Mouse (Mus musculus) MEL (cell line): ENCODE measurements around the gene Card14. TPM values are rescaled to one million over a fixed set of nuclear protein-coding genes. Genes with fewer than 3 reads are reported as not detected.

ENCODE experiments used
- DNase-seq: peaks from one replicate; pipeline ENCODE4 v3.0.0; 2011; ENCODE audit warnings: low read depth, low spot score
- H3K27ac ChIP-seq: 2 replicates; pipeline ENCODE4 v1.5.1; 2012; ENCODE audit warnings: low read depth, mild to moderate bottlenecking, control low read depth, low read length, moderate library complexity; ENCODE audit not compliant: control insufficient read depth
- H3K27me3 ChIP-seq, 2 experiments: fragments of 150-350 bp in 1 of 2; sonication (generic) in 1 of 2; 2 replicates each; pipeline ENCODE4 v1.6.1; 2012; ENCODE audit warnings: low read length in 2 of 2, mild to moderate bottlenecking in 2 of 2, improper control_type of control experiment in 1 of 2, moderate library complexity in 1 of 2; ENCODE audit not compliant: insufficient read depth in 2 of 2, control insufficient read depth in 1 of 2
- H3K36me3 ChIP-seq, 2 experiments: 2 replicates each; pipeline ENCODE4 v1.6.1; 2012 to 2014; ENCODE audit warnings: low read length in 2 of 2, improper control_type of control experiment in 1 of 2, inconsistent platforms in 1 of 2, mild to moderate bottlenecking in 1 of 2; ENCODE audit not compliant: insufficient read depth in 2 of 2, control insufficient read depth in 1 of 2
- H3K4me1 ChIP-seq, 2 experiments: fragments of 150-350 bp in 1 of 2; sonication (generic) in 1 of 2; 2 replicates each; pipeline ENCODE4 v1.6.1; 2012; ENCODE audit warnings: low read length in 2 of 2, improper control_type of control experiment in 1 of 2, mild to moderate bottlenecking in 1 of 2; ENCODE audit not compliant: insufficient read depth in 2 of 2, control insufficient read depth in 1 of 2
- H3K4me3 ChIP-seq, 2 experiments: fragments of 150-350 bp in 1 of 2; sonication (generic) in 1 of 2; 2 replicates each; pipeline ENCODE4 v1.5.1; 2012; ENCODE audit warnings: low read depth in 2 of 2, low read length in 2 of 2, mild to moderate bottlenecking in 2 of 2, moderate library complexity in 2 of 2, control low read depth in 1 of 2, improper control_type of control experiment in 1 of 2; ENCODE audit not compliant: control insufficient read depth in 1 of 2, insufficient read depth in 1 of 2
- H3K79me2 ChIP-seq: 2 replicates; pipeline ENCODE4 v1.6.1; 2012; ENCODE audit warnings: mild to moderate bottlenecking, low read length, moderate library complexity; ENCODE audit not compliant: control insufficient read depth, poor library complexity, insufficient read depth
- H3K9ac ChIP-seq: 2 replicates; pipeline ENCODE4 v1.6.1; 2012; ENCODE audit warnings: low read depth, mild to moderate bottlenecking, control low read depth, low read length, moderate library complexity; ENCODE audit not compliant: control insufficient read depth, poor library complexity, severe bottlenecking
- H3K9me3 ChIP-seq: fragments of 150-350 bp; sonication (generic); replicated peaks from 2 replicates; pipeline ENCODE4 v1.6.1; 2012; ENCODE audit warnings: mild to moderate bottlenecking, low read length, improper control_type of control experiment, moderate library complexity; ENCODE audit not compliant: insufficient read depth
- CTCF ChIP-seq, 3 experiments: IDR thresholded peaks in 2 of 3; conservative IDR thresholded peaks in 1 of 3; 2 replicates each; pipeline ENCODE4 v1.5.1; 2011 to 2012; ENCODE audit warnings: low read length in 3 of 3, low read depth in 2 of 3, mild to moderate bottlenecking in 2 of 3, improper control_type of control experiment in 1 of 3, inconsistent platforms in 1 of 3, mixed read lengths in 1 of 3, moderate library complexity in 1 of 3; ENCODE audit not compliant: control insufficient read depth in 1 of 3, insufficient read depth in 1 of 3, poor library complexity in 1 of 3, severe bottlenecking in 1 of 3
- E2F4 ChIP-seq: IDR thresholded peaks from 2 replicates; pipeline ENCODE4 v1.6.1; 2011; ENCODE audit warnings: low read depth, low read length, improper control_type of control experiment, borderline replicate concordance
- GABPA ChIP-seq: IDR thresholded peaks from 2 replicates; pipeline ENCODE4 v1.6.1; 2012; ENCODE audit warnings: low read depth, mild to moderate bottlenecking, inconsistent platforms, low read length, improper control_type of control experiment, moderate library complexity
- GATA1 ChIP-seq: IDR thresholded peaks from 2 replicates; pipeline ENCODE4 v1.6.1; 2011; ENCODE audit warnings: low read depth, low read length, improper control_type of control experiment
- HCFC1 ChIP-seq: IDR thresholded peaks from 2 replicates; pipeline ENCODE4 v1.6.1; 2012; ENCODE audit warnings: low read depth, mild to moderate bottlenecking, inconsistent platforms, low read length, improper control_type of control experiment, moderate library complexity
- JUND ChIP-seq: IDR thresholded peaks from 2 replicates; pipeline ENCODE4 v1.6.1; 2011; ENCODE audit warnings: low read depth, mild to moderate bottlenecking, improper control_type of control experiment, low read length
- MAFK ChIP-seq: IDR thresholded peaks from 2 replicates; pipeline ENCODE4 v1.6.1; 2011; ENCODE audit warnings: low read depth, mild to moderate bottlenecking, low read length, improper control_type of control experiment, borderline replicate concordance
- MAX ChIP-seq: IDR thresholded peaks from 2 replicates; pipeline ENCODE4 v1.6.1; 2011; ENCODE audit warnings: low read length, improper control_type of control experiment
- MAZ ChIP-seq: IDR thresholded peaks from 2 replicates; pipeline ENCODE4 v1.6.1; 2012; ENCODE audit warnings: low read depth, mild to moderate bottlenecking, inconsistent platforms, low read length, improper control_type of control experiment
- MEF2A ChIP-seq: IDR thresholded peaks from 2 replicates; pipeline ENCODE4 v1.6.1; 2014; ENCODE audit warnings: low read depth, mild to moderate bottlenecking, inconsistent platforms, low read length, improper control_type of control experiment; ENCODE audit not compliant: poor library complexity, insufficient replicate concordance, severe bottlenecking; ENCODE audit errors: extremely low read depth
- MXI1 ChIP-seq: IDR thresholded peaks from 2 replicates; pipeline ENCODE4 v1.6.1; 2011; ENCODE audit warnings: mild to moderate bottlenecking, low read depth, low read length, improper control_type of control experiment
- MYB ChIP-seq: IDR thresholded peaks from 2 replicates; pipeline ENCODE4 v1.6.1; 2011; ENCODE audit warnings: mild to moderate bottlenecking, low read depth, low read length, improper control_type of control experiment
- NELFE ChIP-seq: IDR thresholded peaks from 2 replicates; pipeline ENCODE4 v1.6.1; 2011; ENCODE audit warnings: low read depth, low read length, improper control_type of control experiment
- NRF1 ChIP-seq: IDR thresholded peaks from 2 replicates; pipeline ENCODE4 v1.6.1; 2014; ENCODE audit warnings: low read depth, mild to moderate bottlenecking, inconsistent platforms, low read length, improper control_type of control experiment, moderate library complexity; ENCODE audit not compliant: poor library complexity, insufficient read depth, severe bottlenecking
- POLR2A ChIP-seq, 2 experiments: IDR thresholded peaks; 2 replicates each; pipeline ENCODE4 v1.6.1; 2011 to 2012; ENCODE audit warnings: low read length in 2 of 2, mild to moderate bottlenecking in 2 of 2, control low read depth in 1 of 2, improper control_type of control experiment in 1 of 2, low read depth in 1 of 2, moderate library complexity in 1 of 2; ENCODE audit not compliant: control insufficient read depth in 1 of 2, insufficient read depth in 1 of 2, poor library complexity in 1 of 2
- POLR2AphosphoS5 ChIP-seq: IDR thresholded peaks from 2 replicates; pipeline ENCODE4 v1.6.1; 2012; ENCODE audit warnings: low read depth, borderline replicate concordance, mild to moderate bottlenecking, inconsistent platforms, low read length, moderate library complexity, mixed read lengths
- SIN3A ChIP-seq: IDR thresholded peaks from 2 replicates; pipeline ENCODE4 v1.6.1; 2012; ENCODE audit warnings: low read length, improper control_type of control experiment, inconsistent platforms
- SMC3 ChIP-seq: IDR thresholded peaks from 2 replicates; pipeline ENCODE4 v1.6.1; 2011; ENCODE audit warnings: low read depth, low read length, improper control_type of control experiment
- TBP ChIP-seq: IDR thresholded peaks from 2 replicates; pipeline ENCODE4 v1.8.0; 2011; ENCODE audit warnings: low read depth, low read length, improper control_type of control experiment
- TCF12 ChIP-seq: IDR thresholded peaks from 2 replicates; pipeline ENCODE4 v1.6.1; 2014; ENCODE audit warnings: low read depth, mild to moderate bottlenecking, inconsistent platforms, low read length, improper control_type of control experiment, moderate library complexity
- UBTF ChIP-seq: IDR thresholded peaks from 2 replicates; pipeline ENCODE4 v1.6.1; 2012; ENCODE audit warnings: low read depth, mild to moderate bottlenecking, inconsistent platforms, low read length, improper control_type of control experiment, moderate library complexity, borderline replicate concordance; ENCODE audit not compliant: insufficient read depth
- USF1 ChIP-seq: IDR thresholded peaks from 2 replicates; pipeline ENCODE4 v1.6.1; 2014; ENCODE audit warnings: low read depth, mild to moderate bottlenecking, inconsistent platforms, low read length, improper control_type of control experiment, moderate library complexity
- USF2 ChIP-seq, 2 experiments: IDR thresholded peaks; 2 replicates each; pipeline ENCODE4 v1.6.1; 2011 to 2012; ENCODE audit warnings: improper control_type of control experiment in 2 of 2, low read length in 2 of 2, borderline replicate concordance in 1 of 2, inconsistent platforms in 1 of 2, low read depth in 1 of 2, mild to moderate bottlenecking in 1 of 2; ENCODE audit not compliant: insufficient read depth in 1 of 2
- ZC3H11A ChIP-seq: IDR thresholded peaks from 2 replicates; pipeline ENCODE4 v1.6.1; 2012; ENCODE audit warnings: low read depth, mild to moderate bottlenecking, inconsistent platforms, low read length, improper control_type of control experiment
- ZMIZ1 ChIP-seq: IDR thresholded peaks from 2 replicates; pipeline ENCODE4 v1.6.1; 2012; ENCODE audit warnings: low read depth, mild to moderate bottlenecking, inconsistent platforms, low read length, improper control_type of control experiment, moderate library complexity
- polyA plus RNA-seq, 2 experiments: library from polyadenylated mRNA; stranded (reverse) in 1 of 2; unstranded in 1 of 2; fragments of >175 nt in 1 of 2; fragments of >200 nt in 1 of 2; gene quantifications; 2 replicates each; pipeline versions ENCODE4 v1.2.1 to v1.2.4; 2012; ENCODE audit warnings: low replicate concordance in 2 of 2, low read depth in 1 of 2; ENCODE audit not compliant: insufficient read length in 2 of 2, insufficient read depth in 1 of 2, missing spikeins in 1 of 2
- total RNA-seq: library from RNA; depleted of rRNA; stranded (reverse); fragments of 300-350 nt; gene quantifications from 2 replicates; pipeline ENCODE4 v1.2.3, GENCODE M21; 2012

Card14 gene
- total and polyA plus RNA-seq, 3 experiments: not detected

GRCm38 (mm10) chr11:119389851-119390270 lies 82.3 kb downstream of the Card14 start:
- DNase-seq: peak; percentile 55
- no peaks in the 10 kb centered on the region; the same call in 1 of the 2 replicates for H3K79me2 ChIP-seq
- H3K27me3 ChIP-seq: peaks cover 5 to 6% of the 10 kb centered on the region in 2 experiments
- TF ChIP-seq SIN3A (peak; percentile 33), CTCF (IDR thresholded peaks at IDR 0.05 in 2 of 3, conservative IDR thresholded peaks at IDR 0.05 in 1 of 3; ENCODE audit: control insufficient read depth in 1 of 3, insufficient read depth in 1 of 3, low read depth in 2 of 3, low read length in 3 of 3, poor library complexity in 1 of 3, severe bottlenecking in 1 of 3) (peak in 2 of 3 experiments; percentile 8 to 14; a peak in 1 of 6 replicates), MAZ (no peak), MEF2A (no peak), NRF1 (peak; percentile 27; the same call in 1 of the 2 replicates), SMC3 (no peak), TBP (no peak), USF1 (peak; percentile 51), ZC3H11A (no peak)
- H3K36me3 ChIP-seq: peaks cover 0 to 5% of the 10 kb centered on the region in 2 experiments; a peak in 1 of 4 replicates
- H3K4me1 ChIP-seq: peaks cover 9 to 28% of the 10 kb centered on the region in 2 experiments
- no peak overlapping the region for H3K27ac ChIP-seq
- H3K9ac ChIP-seq: peak overlapping the region; percentile 71
- peak overlapping the region; percentile 80 to 84 for H3K4me3 ChIP-seq
- H3K9me3 ChIP-seq: no peaks in the 10 kb centered on the region

- DNase-seq: peak; percentile 74
- peak overlapping the region; percentile 80 to 84 for H3K4me3 ChIP-seq
- H3K4me1 ChIP-seq: peaks cover 6 to 25% of the 10 kb centered on the region in 2 experiments
- H3K27me3 ChIP-seq: peaks cover 5 to 6% of the 10 kb centered on the region in 2 experiments
- H3K9ac ChIP-seq: peak overlapping the region; percentile 71
- H3K79me2 ChIP-seq: no peaks in the 10 kb centered on the region; the same call in 1 of the 2 replicates
- peak overlapping the region; percentile 33 for H3K27ac ChIP-seq
- no peaks in the 10 kb centered on the region for H3K9me3 ChIP-seq
- peaks cover 0 to 5% of the 10 kb centered on the region in 2 experiments; a peak in 1 of 4 replicates for H3K36me3 ChIP-seq
- TF ChIP-seq POLR2A (IDR thresholded peaks at IDR 0.05; ENCODE audit: control insufficient read depth in 1 of 2, insufficient read depth in 1 of 2, low read depth in 1 of 2, low read length in 2 of 2, poor library complexity in 1 of 2) (peak in 1 of 2 experiments; percentile 37; a peak in 1 of 4 replicates), HCFC1 (no peak), GABPA (no peak), TBP (no peak), MXI1 (0 out of 2 replicates have a peak, but pooled peaks have one; percentile 2), USF2 (IDR thresholded peaks at IDR 0.05; ENCODE audit: borderline replicate concordance in 1 of 2, insufficient read depth in 1 of 2, low read depth in 1 of 2, low read length in 2 of 2) (no peak), MYB (0 out of 2 replicates have a peak, but pooled peaks have one; percentile 6), SMC3 (no peak; the same call in 1 of the 2 replicates), GATA1 (no peak), UBTF (0 out of 2 replicates have a peak, but pooled peaks have one; percentile 13), TCF12 (0 out of 2 replicates have a peak, but pooled peaks have one; percentile 6), NELFE (peak; percentile 46), CTCF (IDR thresholded peaks at IDR 0.05 in 2 of 3, conservative IDR thresholded peaks at IDR 0.05 in 1 of 3; ENCODE audit: control insufficient read depth in 1 of 3, insufficient read depth in 1 of 3, low read depth in 2 of 3, low read length in 3 of 3, poor library complexity in 1 of 3, severe bottlenecking in 1 of 3) (peak in 1 of 3 experiments; percentile 21; a peak in 1 of 6 replicates), ZMIZ1 (peak; percentile 56; the same call in 1 of the 2 replicates), POLR2AphosphoS5 (no peak), MEF2A (no peak), E2F4 (no peak), ZC3H11A (no peak), SIN3A (peak; percentile 28; the same call in 1 of the 2 replicates), MAX (0 out of 2 replicates have a peak, but pooled peaks have one; percentile 12), MAFK (no peak), JUND (no peak)
Observed at GRCm38 (mm10) chr11:119390271-119391231, 83.0 kb downstream of the Card14 start.
